Mouse (Mus musculus) liver, embryonic 14.5 days (tissue): ENCODE results near the gene Xxylt1. TPM values are rescaled to one million over a fixed set of nuclear protein-coding genes. Genes with fewer than 3 reads are reported as not detected.

Source experiments
- ATAC-seq: fragments of 200-750 bp; cut with Nextera tagmentation; 2 replicates; pipeline ENCODE4 v1.8.0; 2017; ENCODE audit warnings: moderate number of reproducible peaks, mild to moderate bottlenecking, moderate library complexity; ENCODE audit not compliant: insufficient read depth
- DNase-seq, 3 experiments: peaks; one replicate each; pipeline ENCODE4 v3.0.0-alpha.2; 2012 to 2013; ENCODE audit warnings: low read depth in 3 of 3, low spot score in 3 of 3
- H3K27ac ChIP-seq: fragments of 300-500 bp; sonication (generic); 2 replicates; pipeline ENCODE4 v1.5.1; 2014; ENCODE audit warnings: moderate library complexity, mild to moderate bottlenecking, control low read depth, inconsistent platforms
- H3K27me3 ChIP-seq: fragments of 300-500 bp; sonication (generic); 2 replicates; pipeline ENCODE4 v1.6.1; 2014; ENCODE audit warnings: mild to moderate bottlenecking, low read length, moderate library complexity; ENCODE audit not compliant: control insufficient read depth, insufficient read depth
- H3K36me3 ChIP-seq: fragments of 300-500 bp; sonication (generic); replicated peaks from 2 replicates; pipeline ENCODE4 v1.6.1; 2014; ENCODE audit warnings: low read depth; ENCODE audit not compliant: control insufficient read depth, insufficient read depth
- H3K4me1 ChIP-seq, 2 experiments: fragments of 200-500 bp in 1 of 2; fragments of 300-500 bp in 1 of 2; sonication (generic) in 1 of 2; replicated peaks; 2 replicates each; pipeline ENCODE4 v1.6.1; 2012 to 2014; ENCODE audit warnings: antibody characterized with exemption in 1 of 2, inconsistent platforms in 1 of 2, low read length in 1 of 2; ENCODE audit not compliant: control insufficient read depth in 2 of 2, insufficient read depth in 2 of 2
- H3K4me2 ChIP-seq: fragments of 300-500 bp; sonication (generic); 2 replicates; pipeline ENCODE4 v1.6.1; 2014; ENCODE audit warnings: low read depth, mild to moderate bottlenecking, control low read depth, moderate library complexity
- H3K4me3 ChIP-seq, 2 experiments: fragments of 200-500 bp in 1 of 2; fragments of 300-500 bp in 1 of 2; sonication (generic) in 1 of 2; 2 replicates each; pipeline ENCODE4 v1.5.1; 2012 to 2014; ENCODE audit warnings: low read depth in 2 of 2, low read length in 2 of 2, mild to moderate bottlenecking in 2 of 2, control low read depth in 1 of 2, inconsistent platforms in 1 of 2, moderate library complexity in 1 of 2; ENCODE audit not compliant: insufficient read depth in 1 of 2
- H3K9ac ChIP-seq: fragments of 300-500 bp; sonication (generic); replicated peaks from 2 replicates; pipeline ENCODE4 v1.6.1; 2014; ENCODE audit warnings: mild to moderate bottlenecking, control low read depth, moderate library complexity
- H3K9me3 ChIP-seq: fragments of 300-500 bp; sonication (generic); 2 replicates; pipeline ENCODE4 v1.6.1; 2016; ENCODE audit warnings: low read length, mixed read lengths; ENCODE audit not compliant: control insufficient read depth
- CTCF ChIP-seq: IDR thresholded peaks from 2 replicates; pipeline ENCODE4 v1.5.1; 2016; ENCODE audit warnings: antibody characterized with exemption, low read depth, control low read depth
- EP300 ChIP-seq: IDR thresholded peaks from 2 replicates; pipeline ENCODE4 v1.6.1; 2016; ENCODE audit warnings: antibody characterized with exemption, low read depth
- WGBS: fragments of 180-500 bp; shearing (Covaris S2); extraction: QIAGEN DNeasy Blood & Tissue Kit; methylation state at CpG from one replicate; pipeline ENCODE4 v1.1.7; 2014; ENCODE audit not compliant: insufficient replicate concordance; 5-methylcytosine and 5-hydroxymethylcytosine counted together
- polyA plus RNA-seq, 2 experiments: library from polyadenylated mRNA; depleted of rRNA in 1 of 2; stranded (reverse) in 1 of 2; unstranded in 1 of 2; fragments of >200 nt; fragmentation: Nextera tagmentation in 1 of 2; extraction: Ambion mirVana in 1 of 2; gene quantifications; 2 replicates each; pipeline versions ENCODE4 v1.2.1 to v1.2.3; 2012 to 2014

Gene Xxylt1
- polyA plus RNA-seq, 2 experiments: 1.8 TPM

DNA sequence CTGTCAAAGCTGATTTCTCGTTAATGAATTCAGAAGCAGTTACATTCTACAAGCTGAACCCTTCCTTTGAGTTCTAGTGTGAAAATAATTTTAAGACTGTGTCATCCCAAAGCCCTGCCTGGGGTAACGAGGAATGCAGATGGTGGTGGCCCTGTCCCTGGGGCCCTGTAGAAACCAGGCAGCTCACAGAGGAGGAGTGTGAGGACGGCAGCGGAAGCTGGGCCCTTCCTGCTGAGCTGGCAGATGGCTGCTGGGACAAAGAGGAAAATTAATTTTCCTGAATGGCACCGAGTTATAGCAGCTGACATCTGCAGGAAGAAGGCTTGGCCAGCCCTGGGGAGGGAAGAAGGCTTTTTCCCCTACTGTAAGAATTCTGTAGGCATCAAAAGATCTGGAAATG lies 88.7 kb downstream of the Xxylt1 start:
- 53% methylated on average over 5 of the region's 5 CpGs for WGBS
- Histone ChIP-seq H3K4me3 (no peak overlapping the region), H3K27me3 (no peaks in the 10 kb centered on the region), H3K4me2 (no peak overlapping the region), H3K27ac (no peak overlapping the region), H3K4me1 (peaks cover 0 to 15% of the 10 kb centered on the region in 2 experiments; a peak in 2 of 4 replicates), H3K9ac (no peak overlapping the region), H3K36me3 (no peaks in the 10 kb centered on the region), H3K9me3 (no peaks in the 10 kb centered on the region)
- no peak for TF ChIP-seq EP300
- TF ChIP-seq CTCF: no peak
- ATAC-seq: no peak
- no peak for DNase-seq

DNA sequence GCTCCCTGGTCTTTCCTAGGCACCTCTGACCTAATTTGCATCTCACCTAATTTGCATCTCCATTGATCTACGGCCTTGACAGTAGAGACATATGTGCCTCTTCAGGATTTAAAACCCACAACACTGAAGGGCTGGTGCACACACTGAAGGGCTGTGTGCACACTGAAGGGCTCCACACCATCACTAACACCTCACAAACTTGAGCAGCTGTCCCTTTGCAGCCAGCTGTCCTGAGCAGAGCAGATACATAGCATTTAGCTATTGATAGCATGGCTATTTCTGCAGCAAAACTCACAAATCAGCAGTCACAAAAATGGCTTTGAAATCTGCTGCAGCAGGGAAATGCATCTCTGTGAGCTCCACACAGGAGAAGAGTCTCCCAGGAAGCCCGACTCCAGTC lies 90.6 kb downstream of the Xxylt1 start:
- H3K4me1 ChIP-seq: peaks cover 0 to 13% of the 10 kb centered on the region in 2 experiments; a peak in 2 of 4 replicates
- H3K9ac ChIP-seq: no peak overlapping the region
- H3K36me3 ChIP-seq: no peaks in the 10 kb centered on the region
- WGBS: 52% methylated on average over 2 of the region's 2 CpGs
- no peaks in the 10 kb centered on the region for H3K9me3 ChIP-seq
- ATAC-seq (no peak), DNase-seq (no peak)
- TF ChIP-seq EP300 (no peak), CTCF (no peak)
- H3K27ac ChIP-seq: no peak overlapping the region
- H3K27me3 ChIP-seq: no peaks in the 10 kb centered on the region
- no peak overlapping the region for H3K4me3 ChIP-seq
- no peak overlapping the region for H3K4me2 ChIP-seq

DNA sequence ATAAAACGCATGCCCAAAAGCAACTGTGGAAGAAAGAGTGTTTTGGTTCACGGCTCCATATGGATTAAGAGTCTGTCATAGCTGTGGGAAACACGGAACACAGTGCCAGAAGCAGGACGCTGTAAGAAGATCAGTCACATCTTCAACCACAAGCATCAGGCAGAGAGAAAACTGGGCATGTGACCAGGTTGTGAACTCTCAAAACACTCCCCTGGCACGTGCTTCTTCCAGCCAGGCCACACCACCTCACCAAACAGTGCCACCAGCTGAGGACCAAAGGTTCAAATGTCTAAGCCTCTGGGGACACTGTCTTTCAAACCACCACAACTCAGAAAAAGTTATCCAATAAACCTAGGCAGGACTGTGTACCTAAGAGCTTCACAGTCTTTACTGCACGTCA lies 93.0 kb downstream of the Xxylt1 start:
- WGBS: 74% methylated on average over 6 of the region's 6 CpGs
- TF ChIP-seq EP300: no peak
- TF ChIP-seq CTCF: no peak
- peaks cover 0 to 6% of the 10 kb centered on the region in 2 experiments; a peak in 1 of 4 replicates for H3K4me1 ChIP-seq
- DNase-seq: no peak
- no peaks in the 10 kb centered on the region for H3K36me3 ChIP-seq
- H3K9ac ChIP-seq: no peak overlapping the region
- H3K4me2 ChIP-seq: no peak overlapping the region
- H3K27me3 ChIP-seq: no peaks in the 10 kb centered on the region
- ATAC-seq: no peak
- no peaks in the 10 kb centered on the region for H3K9me3 ChIP-seq
- H3K27ac ChIP-seq: no peak overlapping the region
- no peak overlapping the region for H3K4me3 ChIP-seq

DNA sequence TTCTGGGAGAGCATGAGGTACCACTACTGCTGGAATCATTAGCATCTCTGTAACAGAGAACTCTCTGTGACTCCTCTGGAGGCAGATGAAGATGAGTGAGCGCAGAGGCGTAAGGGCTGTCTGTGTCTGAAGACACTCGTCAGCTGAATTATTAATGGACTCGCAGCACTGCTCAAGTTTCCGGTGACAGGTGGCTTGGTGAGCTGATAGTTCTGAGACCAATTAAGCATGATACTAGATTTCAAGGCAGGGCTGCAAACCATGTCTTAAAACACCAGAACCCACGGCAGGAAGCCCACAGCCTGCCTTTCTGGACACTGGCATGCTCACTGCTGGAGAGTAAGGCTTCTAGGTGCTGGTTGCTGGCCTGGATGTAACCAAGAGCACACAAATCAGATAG lies 93.5 kb downstream of the Xxylt1 start:
- 64% methylated on average over 6 of the region's 6 CpGs for WGBS
- TF ChIP-seq CTCF (no peak), EP300 (no peak)
- peaks cover 0 to 6% of the 10 kb centered on the region in 2 experiments; a peak in 1 of 4 replicates for H3K4me1 ChIP-seq
- no peak overlapping the region for H3K9ac ChIP-seq
- H3K4me2 ChIP-seq: no peak overlapping the region
- DNase-seq: no peak
- ATAC-seq: no peak
- no peaks in the 10 kb centered on the region for H3K36me3 ChIP-seq
- H3K27me3 ChIP-seq: no peaks in the 10 kb centered on the region
- no peaks in the 10 kb centered on the region for H3K9me3 ChIP-seq
- H3K27ac ChIP-seq: no peak overlapping the region
- H3K4me3 ChIP-seq: no peak overlapping the region

DNA sequence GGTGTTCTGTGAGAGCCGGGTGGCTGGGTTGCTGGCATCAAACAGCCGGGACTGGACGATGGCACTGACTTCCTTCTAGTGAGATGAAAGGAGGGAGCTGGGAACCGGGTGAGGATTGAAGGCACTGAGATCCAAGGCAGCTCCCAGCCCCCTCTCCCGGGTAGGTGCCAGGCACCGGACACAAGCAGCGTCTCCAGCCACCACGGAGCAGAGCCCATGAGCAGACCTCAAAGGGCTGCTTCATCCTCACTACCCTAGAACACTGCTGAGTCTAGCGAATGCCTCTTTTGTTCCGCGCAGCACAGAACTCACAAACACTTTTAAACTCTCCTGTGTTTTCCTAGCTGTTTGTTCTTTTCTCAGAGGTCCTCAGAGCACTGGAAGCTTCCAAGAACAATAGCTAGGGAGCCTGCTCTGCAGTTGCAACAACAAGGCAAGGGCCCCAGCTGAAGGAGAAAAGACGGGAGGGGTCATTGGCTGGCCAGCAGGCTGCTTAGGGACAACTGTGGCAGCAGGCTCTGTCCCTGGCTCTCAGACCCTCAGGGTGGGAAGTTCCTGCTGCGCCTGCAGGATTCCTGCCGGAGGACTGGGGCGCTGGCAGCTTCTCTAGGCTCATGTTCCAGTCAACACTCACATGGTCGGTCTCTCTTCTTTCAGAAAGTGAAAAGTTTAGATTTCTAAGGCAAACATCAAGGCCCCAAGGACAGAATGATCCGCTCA lies 96.2 kb downstream of the Xxylt1 start:
- H3K36me3 ChIP-seq: no peaks in the 10 kb centered on the region

More for the DNA sequence above, 96.2 kb downstream of the Xxylt1 start:
- Histone ChIP-seq H3K4me3 (no peak overlapping the region), H3K9ac (no peak overlapping the region), H3K4me1 (0 out of 4 replicates have a peak, but pooled peaks cover 0 to 4% of the 10 kb centered on the region in 2 experiments), H3K9me3 (no peaks in the 10 kb centered on the region), H3K27me3 (no peaks in the 10 kb centered on the region), H3K4me2 (no peak overlapping the region), H3K27ac (no peak overlapping the region)
- DNase-seq (no peak), ATAC-seq (no peak)
- no peak for TF ChIP-seq EP300
- TF ChIP-seq CTCF: no peak
- 71% methylated on average over 17 of the region's 17 CpGs for WGBS
